Mouse (Mus musculus) brown adipose tissue, adult 24 weeks (tissue): ENCODE results near the gene Slc9a8. TPM values are rescaled to one million over a fixed set of nuclear protein-coding genes. Genes with fewer than 3 reads are reported as not detected.

Experiments used
- H3K27ac ChIP-seq: fragments of 200-500 bp; replicated peaks from 2 replicates; pipeline ENCODE4 v1.5.1; 2012; ENCODE audit warnings: low read depth, mild to moderate bottlenecking, low read length
- H3K4me1 ChIP-seq: fragments of 200-500 bp; 2 replicates; pipeline ENCODE4 v1.6.1; 2012; ENCODE audit warnings: low read length, mixed read lengths; ENCODE audit not compliant: control insufficient read depth, insufficient read depth, insufficient read length
- H3K4me3 ChIP-seq: fragments of 200-500 bp; 2 replicates; pipeline ENCODE4 v1.5.1; 2012; ENCODE audit warnings: low read depth, mild to moderate bottlenecking, low read length, moderate library complexity; ENCODE audit not compliant: insufficient read depth
- polyA plus RNA-seq: library from polyadenylated mRNA; stranded (reverse); fragments of >200 nt; gene quantifications from 2 replicates; pipeline ENCODE4 v1.2.4, GENCODE M21; 2012; ENCODE audit not compliant: missing spikeins, insufficient read depth, insufficient read length

The Slc9a8 gene
- polyA plus RNA-seq, 1 experiment = 13.5 TPM

GRCm38 (mm10) chr2:167515688-167516087, 94.2 kb downstream of the Slc9a8 start:
- Histone ChIP-seq H3K4me1 (no peaks in the 10 kb centered on the region), H3K4me3 (no peak overlapping the region), H3K27ac (no peak overlapping the region)

- no peaks in the 10 kb centered on the region for H3K4me1 ChIP-seq
Observed at GRCm38 (mm10) chr2:167519606-167520252, 98.2 kb downstream of the Slc9a8 start.

More at GRCm38 (mm10) chr2:167519606-167520252, 98.2 kb downstream of the Slc9a8 start:
- H3K27ac ChIP-seq = no peak overlapping the region
- no peak overlapping the region for H3K4me3 ChIP-seq

Other genes starting within 250 kb of the Slc9a8 start
- gene Kcnb1, start 231.6 kb upstream of the Slc9a8 start, polyA plus RNA-seq = 48.2 and 67.9 TPM in 2 replicates
- 2.0 and 4.3 TPM in 2 replicates for gene Ptgis, start 181.1 kb upstream of the Slc9a8 start, polyA plus RNA-seq
- gene B4galt5, start 72.5 kb upstream of the Slc9a8 start, polyA plus RNA-seq = 3.8 and 6.7 TPM in 2 replicates
- 22.7 and 24.2 TPM in 2 replicates for gene Rnf114, start 70.9 kb downstream of the Slc9a8 start, polyA plus RNA-seq
- 10.3 and 11.5 TPM in 2 replicates for gene Spata2, start 71.2 kb downstream of the Slc9a8 start, polyA plus RNA-seq
- 1.6 TPM in 1 of 2 replicates, not detected in the other for gene Snai1, start 116.5 kb downstream of the Slc9a8 start, polyA plus RNA-seq
- 113 and 141 TPM in 2 replicates for gene Ube2v1, start 210.4 kb downstream of the Slc9a8 start, polyA plus RNA-seq
- 1.3 TPM in 1 of 2 replicates, not detected in the other for gene Gm20431, start 239.8 kb downstream of the Slc9a8 start, polyA plus RNA-seq